Mouse (Mus musculus) stomach, embryonic 16.5 days (tissue): ENCODE measurements around the gene Mroh3. TPM values are rescaled to one million over a fixed set of nuclear protein-coding genes. Genes with fewer than 3 reads are reported as not detected.

Experiments used
- ATAC-seq: fragments of 200-750 bp; cut with Nextera tagmentation; 2 replicates; pipeline ENCODE4 v1.8.0; 2017; ENCODE audit warnings: moderate number of reproducible peaks, moderate TSS enrichment; ENCODE audit not compliant: insufficient read depth, low FRiP score
- H3K27ac ChIP-seq: fragments of 300-500 bp; sonication (generic); 2 replicates; pipeline ENCODE4 v1.5.1; 2014; ENCODE audit warnings: low read length
- H3K27me3 ChIP-seq: fragments of 300-500 bp; sonication (generic); 2 replicates; pipeline ENCODE4 v1.6.1; 2014; ENCODE audit warnings: low read length, control low read depth, mixed read lengths; ENCODE audit not compliant: control insufficient read depth, insufficient read depth
- H3K36me3 ChIP-seq: fragments of 300-500 bp; sonication (generic); 2 replicates; pipeline ENCODE4 v1.6.1; 2014; ENCODE audit warnings: low read length; ENCODE audit not compliant: control insufficient read depth, insufficient read depth
- H3K4me1 ChIP-seq: fragments of 300-500 bp; sonication (generic); 2 replicates; pipeline ENCODE4 v1.6.1; 2014; ENCODE audit warnings: low read length, control low read depth, mixed read lengths; ENCODE audit not compliant: control insufficient read depth, insufficient read depth
- H3K4me2 ChIP-seq: fragments of 300-500 bp; sonication (generic); 2 replicates; pipeline ENCODE4 v1.6.1; 2014; ENCODE audit warnings: low read depth, low read length, mixed read lengths
- H3K4me3 ChIP-seq: fragments of 300-500 bp; sonication (generic); replicated peaks from 2 replicates; pipeline ENCODE4 v1.5.1; 2014; ENCODE audit warnings: mild to moderate bottlenecking, low read length
- H3K9ac ChIP-seq: fragments of 300-500 bp; sonication (generic); 2 replicates; pipeline ENCODE4 v1.6.1; 2014; ENCODE audit warnings: low read length
- H3K9me3 ChIP-seq: fragments of 300-500 bp; sonication (generic); replicated peaks from 2 replicates; pipeline ENCODE4 v1.6.1; 2016; ENCODE audit warnings: low read length, control low read depth; ENCODE audit not compliant: control insufficient read depth
- WGBS: fragments of 180-500 bp; shearing (Covaris S2); extraction: QIAGEN DNeasy Blood & Tissue Kit; methylation state at CpG from one replicate; pipeline ENCODE4 v1.1.7; 2014; 5-methylcytosine and 5-hydroxymethylcytosine counted together
- polyA plus RNA-seq: library from polyadenylated mRNA; unstranded; fragments of >200 nt; fragmentation: Nextera tagmentation; extraction: Ambion mirVana; gene quantifications from 2 replicates; pipeline ENCODE4 v1.2.1, GENCODE M21; 2015

Gene Mroh3
- polyA plus RNA-seq, 1 experiment from 2014 or later, result 1.3 TPM

DNA sequence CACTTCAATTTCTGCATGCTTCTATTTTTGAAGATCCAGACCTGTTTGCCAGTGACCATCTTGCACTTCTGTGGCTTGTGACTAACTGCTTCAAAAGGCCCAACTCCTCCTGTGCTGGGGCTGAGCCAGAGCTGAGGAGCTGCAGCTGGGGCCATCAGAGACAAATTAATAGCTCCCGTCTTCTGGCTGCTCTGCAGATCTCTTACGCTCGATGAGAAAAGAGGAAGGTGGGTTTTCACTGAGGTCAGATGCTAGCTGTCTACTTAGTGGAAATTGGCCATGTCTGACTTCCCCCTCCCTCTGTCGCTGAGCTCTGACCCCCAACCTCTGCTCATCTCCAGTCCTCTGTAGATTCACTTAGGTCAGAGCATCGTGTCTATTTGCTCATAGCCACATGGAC, 37.0 kb upstream of the Mroh3 start:
- H3K9ac ChIP-seq, result no peak overlapping the region
- ATAC-seq, result no peak
- 0 out of 2 replicates have a peak, but pooled peaks cover 3% of the 10 kb centered on the region for H3K4me1 ChIP-seq
- WGBS, result 44% methylated on average over 5 of the region's 5 CpGs
- no peaks in the 10 kb centered on the region for H3K9me3 ChIP-seq
- no peak overlapping the region for H3K4me3 ChIP-seq
- no peaks in the 10 kb centered on the region for H3K27me3 ChIP-seq
- H3K4me2 ChIP-seq, result no peak overlapping the region
- H3K36me3 ChIP-seq, result no peaks in the 10 kb centered on the region
- no peak overlapping the region for H3K27ac ChIP-seq

DNA sequence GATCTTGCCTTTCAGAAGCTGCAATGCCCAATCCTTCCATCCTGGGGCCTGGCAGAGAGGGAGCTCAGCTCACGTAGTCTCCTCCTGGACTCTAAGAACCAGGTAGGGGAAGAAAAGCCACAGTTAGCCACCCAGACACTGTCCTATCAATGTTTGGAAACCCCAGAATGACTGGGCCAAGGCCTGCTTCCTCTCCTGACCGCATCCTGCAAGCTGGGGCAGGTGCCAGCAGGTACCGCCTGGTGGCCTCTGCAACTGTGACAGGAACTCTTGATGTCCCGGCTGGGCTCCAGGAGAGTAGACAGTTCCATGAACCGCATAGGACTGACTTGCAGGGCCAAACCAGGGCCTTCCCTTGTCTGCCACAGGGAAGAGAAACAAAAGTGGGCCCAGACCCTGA, 34.8 kb upstream of the Mroh3 start:
- Histone ChIP-seq H3K4me1 (0 out of 2 replicates have a peak, but pooled peaks cover 3% of the 10 kb centered on the region), H3K4me3 (no peak overlapping the region), H3K27ac (no peak overlapping the region), H3K27me3 (no peaks in the 10 kb centered on the region), H3K9me3 (no peaks in the 10 kb centered on the region), H3K9ac (no peak overlapping the region), H3K36me3 (no peaks in the 10 kb centered on the region), H3K4me2 (no peak overlapping the region)
- WGBS, result 83% methylated on average over 5 of the region's 5 CpGs
- no peak for ATAC-seq

DNA sequence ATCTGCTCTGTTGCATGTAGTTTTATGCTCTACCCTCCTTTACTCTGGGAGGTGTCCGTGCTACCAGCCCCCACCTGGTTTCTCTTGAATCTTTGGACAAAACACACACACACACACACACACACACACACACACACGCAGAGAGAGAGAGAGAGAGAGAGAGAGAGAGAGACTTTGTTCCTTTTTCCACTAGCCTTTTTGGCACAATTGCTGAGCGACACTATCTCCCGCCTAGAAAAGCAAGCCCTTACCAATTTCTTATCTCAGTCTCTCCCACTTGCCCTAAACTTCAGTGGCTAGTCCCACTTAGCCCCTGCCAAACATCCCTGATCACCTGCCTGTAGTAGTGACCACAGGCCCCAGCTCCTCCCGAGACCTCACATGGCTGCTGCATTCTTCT, 31.8 kb upstream of the Mroh3 start:
- WGBS, result 76% methylated on average over 5 of the region's 5 CpGs

DNA sequence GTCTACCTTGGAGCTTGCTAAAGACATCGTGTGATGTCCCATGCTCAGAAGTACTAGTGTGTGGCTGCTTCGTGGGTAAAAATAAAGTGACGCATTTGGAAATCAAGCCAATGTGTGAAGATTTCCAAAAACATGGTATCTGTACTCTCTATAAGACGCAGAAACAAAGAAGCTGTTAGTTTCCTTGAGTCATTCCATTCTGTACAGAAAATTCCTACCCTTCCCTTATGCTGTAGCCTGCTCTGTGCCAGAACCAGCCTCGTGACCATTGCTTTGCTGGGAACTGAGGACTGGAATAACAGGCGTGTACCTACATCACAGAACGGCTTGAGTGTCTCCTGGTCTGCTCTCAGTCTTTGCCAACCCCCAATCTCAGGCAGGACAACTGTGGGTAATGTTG, 29.2 kb upstream of the Mroh3 start:
- H3K4me1 ChIP-seq, result no peaks in the 10 kb centered on the region
- no peak for ATAC-seq
- no peak overlapping the region for H3K4me3 ChIP-seq
- H3K9ac ChIP-seq, result no peak overlapping the region
- H3K27ac ChIP-seq, result no peak overlapping the region
- no peaks in the 10 kb centered on the region for H3K27me3 ChIP-seq
- WGBS, result 84% methylated on average over 7 of the region's 7 CpGs
- H3K9me3 ChIP-seq, result no peaks in the 10 kb centered on the region
- H3K36me3 ChIP-seq, result no peaks in the 10 kb centered on the region
- H3K4me2 ChIP-seq, result no peak overlapping the region

More for the DNA sequence above, 31.8 kb upstream of the Mroh3 start:
- Histone ChIP-seq H3K9me3 (no peaks in the 10 kb centered on the region), H3K9ac (no peak overlapping the region), H3K36me3 (no peaks in the 10 kb centered on the region), H3K4me1 (no peaks in the 10 kb centered on the region), H3K27me3 (no peaks in the 10 kb centered on the region), H3K4me2 (no peak overlapping the region), H3K4me3 (no peak overlapping the region), H3K27ac (no peak overlapping the region)
- ATAC-seq, result no peak

DNA sequence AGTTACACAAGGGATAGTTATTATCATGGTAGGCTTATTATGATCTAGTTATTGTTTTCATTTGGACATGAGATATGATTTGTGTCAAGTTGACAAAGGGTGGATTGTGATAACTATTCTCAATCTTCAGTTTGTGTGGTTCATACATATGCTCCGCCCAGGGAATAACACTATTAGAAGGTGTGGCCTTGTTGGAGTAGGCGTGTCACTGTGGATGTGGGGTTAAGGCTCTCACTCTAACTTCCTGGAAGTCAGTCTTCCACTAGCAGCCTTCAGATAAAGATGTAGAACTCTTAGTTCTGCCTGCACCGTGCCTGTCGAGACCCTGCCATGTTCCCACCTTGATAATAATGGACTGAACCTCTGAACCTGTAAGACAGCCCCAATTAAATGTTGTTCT, 25.9 kb upstream of the Mroh3 start:
- Histone ChIP-seq H3K36me3 (no peaks in the 10 kb centered on the region), H3K4me2 (no peak overlapping the region), H3K4me3 (no peak overlapping the region), H3K4me1 (peaks cover 4% of the 10 kb centered on the region; the same call in 1 of the 2 replicates), H3K27ac (no peak overlapping the region), H3K9me3 (no peaks in the 10 kb centered on the region), H3K27me3 (no peaks in the 10 kb centered on the region), H3K9ac (no peak overlapping the region)
- whole genome bisulfite sequencing, result 76% methylated on average over 4 of the region's 4 CpGs
- ATAC-seq, result no peak

DNA sequence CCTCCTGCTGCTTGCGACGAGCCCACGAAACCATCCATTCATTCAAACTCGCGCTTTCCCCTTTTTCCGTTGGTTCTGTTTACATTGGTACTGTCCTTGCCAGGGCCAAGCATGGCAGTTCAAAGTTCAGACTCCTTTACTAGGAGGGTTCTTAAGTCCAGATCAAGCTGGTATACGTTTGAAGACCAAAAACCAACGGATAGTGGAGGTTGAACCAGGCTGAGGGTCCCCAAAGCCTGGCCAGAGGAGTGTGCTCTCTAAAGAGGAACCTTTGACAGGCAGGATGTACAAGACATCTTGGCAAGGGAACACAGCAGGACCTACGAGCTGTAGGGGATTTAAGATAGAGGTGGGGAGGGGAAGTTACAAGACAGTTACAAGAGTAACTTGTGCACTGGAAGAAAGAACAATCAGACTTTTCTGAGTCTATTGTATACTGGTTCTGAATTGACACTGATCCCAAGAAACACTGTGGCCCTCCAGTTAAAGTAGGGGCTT, 22.0 kb upstream of the Mroh3 start:
- Histone ChIP-seq H3K27ac (no peak overlapping the region), H3K9ac (peak overlapping the region; percentile 75), H3K36me3 (no peaks in the 10 kb centered on the region), H3K4me3 (peak overlapping the region; percentile 59), H3K27me3 (no peaks in the 10 kb centered on the region), H3K4me2 (peak overlapping the region; percentile 70), H3K4me1 (peaks cover 18% of the 10 kb centered on the region; the same call in 1 of the 2 replicates), H3K9me3 (no peaks in the 10 kb centered on the region)
- 6% methylated on average over 9 of the region's 9 CpGs for WGBS
- no peak for ATAC-seq

DNA sequence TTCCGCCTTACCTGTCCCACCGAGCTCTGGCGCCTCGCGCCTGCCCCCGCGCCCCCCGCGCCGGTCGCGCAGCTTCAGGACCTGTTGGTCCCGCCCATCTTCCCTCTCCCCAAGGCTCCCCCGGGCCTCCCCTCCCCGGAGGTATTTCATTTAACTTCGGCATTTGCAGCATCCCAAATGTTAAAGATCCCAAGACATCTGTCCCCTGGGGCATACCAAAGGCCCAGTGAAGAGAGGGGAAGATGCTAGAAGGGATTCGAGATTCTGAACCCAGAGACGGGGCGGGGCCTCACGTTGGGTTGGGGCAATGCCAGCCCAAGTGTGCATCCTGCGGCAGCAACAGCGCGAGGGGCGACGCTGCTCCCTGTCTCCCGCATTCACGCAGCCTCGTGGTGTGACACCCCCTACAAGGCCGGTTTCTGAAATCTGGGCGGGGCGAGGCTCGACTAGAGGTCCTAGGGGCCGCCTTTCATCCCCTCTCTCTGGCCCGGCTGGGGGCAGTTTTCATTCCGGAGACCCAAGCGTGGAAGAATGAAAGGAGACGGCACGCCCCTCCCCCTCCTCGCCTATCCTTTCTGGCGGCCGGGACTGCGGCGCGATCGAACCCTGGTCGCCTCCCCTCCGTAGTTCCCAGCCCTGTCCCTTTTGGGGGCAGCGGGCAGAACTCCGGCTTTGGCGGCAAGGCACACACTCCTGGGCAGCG, 21.4 kb upstream of the Mroh3 start, which contains the start of gene Inava:
Gene Inava (minus strand): TSS at position 373 of the 703 bp plus-strand sequence.
- Histone ChIP-seq H3K4me3 (peak within 1 kb of the TSS; percentile 59), H3K27me3 (no peaks in the 10 kb centered on the region), H3K36me3 (no peaks in the 10 kb centered on the region), H3K4me2 (peak within 1 kb of the TSS; percentile 70), H3K9me3 (no peaks in the 10 kb centered on the region), H3K27ac (peak within 1 kb of the TSS; percentile 88), H3K9ac (peak within 1 kb of the TSS; percentile 75), H3K4me1 (peaks cover 21% of the 10 kb centered on the region; the same call in 1 of the 2 replicates)
- WGBS, result under 1% methylated on average over 51 of the region's 51 CpGs
- ATAC-seq, result peak; percentile 35; the same call in 1 of the 2 replicates

DNA sequence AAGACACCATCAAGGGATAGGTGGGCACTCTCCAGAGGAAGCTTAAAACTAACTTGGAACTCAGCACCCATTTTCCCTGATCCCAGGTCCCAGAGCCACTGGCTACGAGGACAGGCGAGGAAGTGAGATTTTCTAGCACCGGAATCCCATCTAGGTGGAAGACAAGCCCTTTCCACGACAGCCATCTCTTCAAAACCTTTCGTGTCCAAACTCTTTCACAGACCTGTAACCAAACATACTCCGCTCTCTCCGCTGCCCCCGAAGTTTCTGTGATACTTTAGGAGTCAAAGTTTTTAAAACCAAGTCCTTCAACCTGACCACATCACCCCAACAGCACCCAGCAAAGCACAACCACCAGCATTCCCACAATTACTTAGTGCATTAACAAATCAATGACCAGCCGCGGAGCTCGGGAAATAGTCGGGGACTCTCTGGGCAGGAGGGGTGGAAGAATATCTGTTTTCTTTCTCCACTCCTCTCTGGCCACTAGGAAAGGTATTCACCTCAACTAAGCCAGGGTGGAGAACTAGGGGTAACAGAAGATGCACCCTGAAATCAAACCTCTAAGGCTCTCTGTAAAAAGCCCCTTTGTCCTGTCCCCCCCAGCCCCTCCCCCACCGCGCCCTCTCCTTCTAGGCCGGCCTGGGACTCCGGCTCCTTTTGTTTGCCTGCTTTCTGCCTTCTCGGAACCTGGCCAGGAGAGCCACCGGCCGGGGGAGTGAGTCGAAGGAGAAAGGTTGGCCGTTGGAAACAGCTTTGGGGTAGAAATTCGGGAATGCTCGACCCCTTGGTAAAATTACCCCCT, 20.6 kb upstream of the Mroh3 start:
- Histone ChIP-seq H3K9ac (peak overlapping the region; percentile 75), H3K27me3 (no peaks in the 10 kb centered on the region), H3K4me1 (peaks cover 22% of the 10 kb centered on the region), H3K27ac (peak overlapping the region; percentile 88), H3K9me3 (no peaks in the 10 kb centered on the region), H3K4me3 (peak overlapping the region; percentile 59), H3K4me2 (peak overlapping the region; percentile 70), H3K36me3 (no peaks in the 10 kb centered on the region)
- ATAC-seq, result no peak
- WGBS, result 3% methylated on average over 23 of the region's 23 CpGs
